Comparison of ENCODE assay signal across 8 mouse cellular contexts in genomic region chrX:36550906-36551305, GRCm38 (mm10). TPM values are rescaled to one million over a fixed set of nuclear protein-coding genes. Genes with fewer than 3 reads are reported as not detected.
DNase-seq lines count a peak whose midpoint lies in the region; ATAC-seq and TF ChIP-seq lines count a peak whose summit lies in the region.

No protein-coding gene starts in this region.

- DNase-seq in adrenal gland, postnatal 10 days = peak; percentile 47
- DNase-seq in adrenal gland, adult 18-20 months (ENCODE audit: low spot score in 2 of 2) = no peak
- DNase-seq in CH12.LX (ENCODE audit: extremely low read depth) = peak; percentile 39
- DNase-seq in naive thymus-derived CD4-positive, alpha-beta T cell, adult 2 months (ENCODE audit: low read depth) = peak; percentile 24
- no peak for DNase-seq in c-Kit-positive CD71-positive TER-119-positive erythroid progenitor cells, embryonic 14.5 days (ENCODE audit: low spot score)

- dilution Hi-C loops in CH12.LX (cut with MboI; ENCODE audit: extremely low pct_ligation_motif_present, extremely low pct_unique_long_range_greater_than_20kb, low sequenced_read_pairs) = no loop called here

- H3K36me3 ChIP-seq in CH12.LX (replicated peaks in 1 of 2; ENCODE audit: control insufficient read depth in 1 of 2, insufficient read depth in 1 of 2, low read length in 1 of 2) = no peaks in the 10 kb centered on the region
- no peaks in the 10 kb centered on the region for H3K36me3 ChIP-seq in forebrain, embryonic 16.5 days (ENCODE audit: control insufficient read depth, insufficient read depth)
- H3K36me3 ChIP-seq in hindbrain, embryonic 13.5 days = no peaks in the 10 kb centered on the region
- no peaks in the 10 kb centered on the region for H3K36me3 ChIP-seq in limb, embryonic 12.5 days

- ATAC-seq in forebrain, embryonic 16.5 days = peak; percentile 85
- ATAC-seq in hindbrain, embryonic 13.5 days (ENCODE audit: low FRiP score) = no peak
- peak; percentile 63; the same call in 1 of the 2 replicates for ATAC-seq in limb, embryonic 12.5 days (ENCODE audit: insufficient number of reproducible peaks, insufficient read depth, low FRiP score, low TSS enrichment, low read depth)

- WGBS in forebrain, embryonic 16.5 days = 22% methylated on average over 5 of the region's 5 CpGs
- 31% methylated on average over 5 of the region's 5 CpGs for WGBS in hindbrain, embryonic 13.5 days
- WGBS in limb, embryonic 12.5 days = 24% methylated on average over 5 of the region's 5 CpGs

- peak overlapping the region; percentile 57; the same call in 1 of the 2 replicates for H3K4me2 ChIP-seq in CH12.LX (ENCODE audit: insufficient read depth, low read depth, poor library complexity, severe bottlenecking)
- no peak overlapping the region for H3K4me2 ChIP-seq in forebrain, embryonic 16.5 days (ENCODE audit: low read length)
- no peak overlapping the region for H3K4me2 ChIP-seq in hindbrain, embryonic 13.5 days
- H3K4me2 ChIP-seq in limb, embryonic 12.5 days = peak overlapping the region; percentile 28; the same call in 1 of the 2 replicates

- H3K9ac ChIP-seq in CH12.LX (ENCODE audit: insufficient read depth, low read depth) = no peak overlapping the region
- H3K9ac ChIP-seq in forebrain, embryonic 16.5 days (replicated peaks; ENCODE audit: low read depth, low read length) = no peak overlapping the region
- H3K9ac ChIP-seq in hindbrain, embryonic 13.5 days = no peak overlapping the region
- H3K9ac ChIP-seq in limb, embryonic 12.5 days (replicated peaks) = no peak overlapping the region

- no peak for TF ChIP-seq POLR2A in CH12.LX (IDR thresholded peaks at IDR 0.05; ENCODE audit: low read depth, low read length)

- no peaks in the 10 kb centered on the region for H3K79me2 ChIP-seq in CH12.LX (replicated peaks; ENCODE audit: control insufficient read depth, extremely low read depth, insufficient read depth, poor library complexity, severe bottlenecking)

- H3K27ac ChIP-seq in CH12.LX (ENCODE audit: insufficient read depth, low read depth) = no peak overlapping the region
- H3K27ac ChIP-seq in forebrain, embryonic 16.5 days (ENCODE audit: low read length) = peak overlapping the region; percentile 47
- peak overlapping the region; percentile 55 for H3K27ac ChIP-seq in hindbrain, embryonic 13.5 days
- H3K27ac ChIP-seq in limb, embryonic 12.5 days = peak overlapping the region; percentile 81

- TF ChIP-seq EP300 in CH12.LX (IDR thresholded peaks at IDR 0.05; ENCODE audit: low read length) = no peak

- peaks cover 0 to 3% of the 10 kb centered on the region in 2 experiments; a peak in 1 of 4 replicates for H3K4me1 ChIP-seq in CH12.LX (ENCODE audit: control insufficient read depth in 1 of 2, insufficient read depth in 2 of 2)
- peaks cover 8% of the 10 kb centered on the region for H3K4me1 ChIP-seq in forebrain, embryonic 16.5 days (replicated peaks; ENCODE audit: control insufficient read depth, insufficient read depth, low read length)
- no peaks in the 10 kb centered on the region for H3K4me1 ChIP-seq in hindbrain, embryonic 13.5 days (replicated peaks)
- H3K4me1 ChIP-seq in limb, embryonic 12.5 days (replicated peaks) = peaks cover 5% of the 10 kb centered on the region; the same call in 1 of the 2 replicates

- H3K27me3 ChIP-seq in CH12.LX (replicated peaks) = no peaks in the 10 kb centered on the region
- H3K27me3 ChIP-seq in forebrain, embryonic 16.5 days (replicated peaks; ENCODE audit: control insufficient read depth, insufficient read depth, low read length) = no peaks in the 10 kb centered on the region
- no peaks in the 10 kb centered on the region for H3K27me3 ChIP-seq in hindbrain, embryonic 13.5 days
- no peaks in the 10 kb centered on the region for H3K27me3 ChIP-seq in limb, embryonic 12.5 days

- no peaks in the 10 kb centered on the region for H3K9me3 ChIP-seq in CH12.LX (replicated peaks; ENCODE audit: low read length)
- H3K9me3 ChIP-seq in forebrain, embryonic 16.5 days (ENCODE audit: control insufficient read depth, low read length) = no peaks in the 10 kb centered on the region
- no peaks in the 10 kb centered on the region for H3K9me3 ChIP-seq in hindbrain, embryonic 13.5 days
- H3K9me3 ChIP-seq in limb, embryonic 12.5 days = no peaks in the 10 kb centered on the region

- no peak for TF ChIP-seq CTCF in CH12.LX (conservative IDR thresholded peaks at IDR 0.05 in 1 of 2, IDR thresholded peaks at IDR 0.05 in 1 of 2; ENCODE audit: low read depth in 2 of 2, low read length in 2 of 2)

- in situ Hi-C loops in CH12.LX (cut with MboI; ENCODE audit: low pct_ligation_motif_present, low pct_unique_long_range_greater_than_20kb, low sequenced_read_pairs) = no loop called here

- no peak for TF ChIP-seq RAD21 in CH12.LX (IDR thresholded peaks at IDR 0.05; ENCODE audit: low read depth, low read length)

- no peak overlapping the region for H3K4me3 ChIP-seq in CH12.LX (replicated peaks in 1 of 3; ENCODE audit: low read depth in 2 of 3, low read length in 2 of 3, poor library complexity in 1 of 3)
- no peak overlapping the region for H3K4me3 ChIP-seq in forebrain, embryonic 16.5 days (replicated peaks; ENCODE audit: low read length)
- H3K4me3 ChIP-seq in hindbrain, embryonic 13.5 days = no peak overlapping the region
- no peak overlapping the region for H3K4me3 ChIP-seq in limb, embryonic 12.5 days (replicated peaks)

TF ChIP-seq in CH12.LX, 34 proteins besides CTCF, POLR2A, EP300 and RAD21:
- TF ChIP-seq ZC3H11A (IDR thresholded peaks at IDR 0.05; ENCODE audit: low read depth, low read length) (no peak), ZNF384 (IDR thresholded peaks at IDR 0.05; ENCODE audit: low read depth, low read length) (0 out of 2 replicates have a peak, but pooled peaks have one; percentile 8), JUN (IDR thresholded peaks at IDR 0.05; ENCODE audit: insufficient read depth, low read depth, low read length) (no peak)

RNA-seq across cellular contexts. Expression of gene Pgrmc1, which starts 47.1 kb away (rescaled TPM):
- 100 to 1,000 TPM; 225 to 276 TPM for total RNA-seq in adrenal gland, postnatal 10 days (2021)
- 100 to 1,000 TPM; 295 to 585 TPM for total RNA-seq in adrenal gland, adult 18-20 months (2021)
- 71.4 and 73.7 TPM in 2 replicates for total RNA-seq in CH12.LX (2012; rRNA removed)
- 174 and 190 TPM in 2 replicates for total RNA-seq in CH12.LX (2014; rRNA removed)
- 87.2 and 91.4 TPM in 2 replicates for polyA plus RNA-seq in CH12.LX (2012; ENCODE audit: insufficient read length, low read depth)
- polyA plus RNA-seq in forebrain, embryonic 16.5 days (2015; fragmentation: Nextera tagmentation; extraction: Ambion mirVana) = 549 and 562 TPM in 2 replicates
- 587 and 603 TPM in 2 replicates for polyA plus RNA-seq in hindbrain, embryonic 13.5 days (2015; fragmentation: Nextera tagmentation; extraction: Ambion mirVana)
- 326 and 341 TPM in 2 replicates for polyA plus RNA-seq in limb, embryonic 12.5 days (2016; fragmentation: Nextera tagmentation; extraction: Ambion mirVana)

RNA-seq across cellular contexts. Expression of gene Gm14569, which starts 59.3 kb away (rescaled TPM):
- under 1 TPM; 0.66 to 0.70 TPM for total RNA-seq in adrenal gland, postnatal 10 days (2021)
- total RNA-seq in adrenal gland, adult 18-20 months (2021) = under 1 TPM in 1 of 2 experiments, not detected in 1; 0.76 TPM
- total RNA-seq in CH12.LX (2012; rRNA removed) (not detected in 2 replicates), CH12.LX (2014; rRNA removed) (not detected in 2 replicates)
- not detected in 2 replicates for polyA plus RNA-seq in CH12.LX (2012; ENCODE audit: insufficient read length, low read depth)
- not detected in 2 replicates for polyA plus RNA-seq in forebrain, embryonic 16.5 days (2015; fragmentation: Nextera tagmentation; extraction: Ambion mirVana)
- polyA plus RNA-seq in hindbrain, embryonic 13.5 days (2015; fragmentation: Nextera tagmentation; extraction: Ambion mirVana) = not detected in 2 replicates
- polyA plus RNA-seq in limb, embryonic 12.5 days (2016; fragmentation: Nextera tagmentation; extraction: Ambion mirVana) = not detected in 2 replicates

Comparison
In these comparisons a context has a peak if more than half of its experiments do, and no peak if none do; other contexts are left out.
1. DNase-seq: peak in adrenal gland, postnatal 10 days (single experiment), CH12.LX (single experiment) and naive thymus-derived CD4-positive, alpha-beta T cell, adult 2 months (single experiment); none in adrenal gland, adult 18-20 months (0 of 2) and c-Kit-positive CD71-positive TER-119-positive erythroid progenitor cells, embryonic 14.5 days (single experiment).
2. H3K4me2 ChIP-seq: peak in CH12.LX (single experiment) and limb, embryonic 12.5 days (single experiment); none in forebrain, embryonic 16.5 days (single experiment) and hindbrain, embryonic 13.5 days (single experiment).